Mouse (Mus musculus) kidney, adult 2 months (tissue): ENCODE data around the gene Id3.

Experiments
- CTCF ChIP-seq: fragments of 200-500 bp; conservative IDR thresholded peaks from 2 replicates; pipeline ENCODE4 v1.5.1; 2011; ENCODE audit warnings: low read depth, mild to moderate bottlenecking, control low read depth, low read length, moderate library complexity, mixed read lengths; ENCODE audit not compliant: insufficient read depth, insufficient read length
- POLR2A ChIP-seq: fragments of 200-500 bp; IDR thresholded peaks from one replicate; pipeline ENCODE4 v1.6.1; 2011; ENCODE audit warnings: low read depth, low read length, control low read depth

- TF ChIP-seq CTCF (no peak), POLR2A (no peak)
These were observed 46.7 kb upstream of the Id3 start for GRCm38 (mm10) chr4:136096446-136097113.
